Mouse (Mus musculus) midbrain, embryonic 14.5 days (tissue): ENCODE data around the gene Suclg2. TPM values are rescaled to one million over a fixed set of nuclear protein-coding genes. Genes with fewer than 3 reads are reported as not detected.

ENCODE experiments used
- ATAC-seq: fragments of 200-750 bp; cut with Nextera tagmentation; 2 replicates; pipeline ENCODE4 v1.8.0; 2017; ENCODE audit warnings: moderate number of reproducible peaks, moderate library complexity; ENCODE audit not compliant: low FRiP score, low TSS enrichment
- DNase-seq: peaks from one replicate; pipeline ENCODE4 v3.0.0-alpha.2; 2015
- H3K27ac ChIP-seq: fragments of 300-500 bp; sonication (generic); replicated peaks from 2 replicates; pipeline ENCODE4 v1.5.1; 2014; ENCODE audit warnings: mild to moderate bottlenecking, low read depth, low read length, moderate library complexity
- H3K27me3 ChIP-seq: fragments of 300-500 bp; sonication (generic); 2 replicates; pipeline ENCODE4 v1.6.1; 2014; ENCODE audit warnings: low read length, control low read depth, mixed read lengths; ENCODE audit not compliant: control insufficient read depth, insufficient read depth
- H3K36me3 ChIP-seq: fragments of 300-500 bp; sonication (generic); 2 replicates; pipeline ENCODE4 v1.6.1; 2014; ENCODE audit warnings: low read length, control low read depth; ENCODE audit not compliant: control insufficient read depth, insufficient read depth
- H3K4me1 ChIP-seq: fragments of 300-500 bp; sonication (generic); 2 replicates; pipeline ENCODE4 v1.6.1; 2014; ENCODE audit warnings: mild to moderate bottlenecking, antibody characterized with exemption, low read length, control low read depth; ENCODE audit not compliant: control insufficient read depth, insufficient read depth
- H3K4me2 ChIP-seq: fragments of 300-500 bp; sonication (generic); 2 replicates; pipeline ENCODE4 v1.6.1; 2014; ENCODE audit warnings: mild to moderate bottlenecking, low read length, moderate library complexity
- H3K4me3 ChIP-seq: fragments of 300-500 bp; sonication (generic); replicated peaks from 2 replicates; pipeline ENCODE4 v1.5.1; 2014; ENCODE audit warnings: low read depth, low read length
- H3K9ac ChIP-seq: fragments of 300-500 bp; sonication (generic); replicated peaks from 2 replicates; pipeline ENCODE4 v1.6.1; 2014; ENCODE audit warnings: mild to moderate bottlenecking, low read length, moderate library complexity
- H3K9me3 ChIP-seq: fragments of 300-500 bp; sonication (generic); 2 replicates; pipeline ENCODE4 v1.6.1; 2016; ENCODE audit warnings: low read length, control low read depth, mixed read lengths; ENCODE audit not compliant: control insufficient read depth
- WGBS: fragments of 180-500 bp; shearing (Covaris S2); extraction: QIAGEN DNeasy Blood & Tissue Kit; methylation state at CpG from one replicate; pipeline ENCODE4 v1.1.7; 2014; 5-methylcytosine and 5-hydroxymethylcytosine counted together
- polyA plus RNA-seq: library from polyadenylated mRNA; unstranded; fragments of >200 nt; fragmentation: Nextera tagmentation; extraction: Ambion mirVana; gene quantifications from 2 replicates; pipeline ENCODE4 v1.2.1, GENCODE M21; 2014

Gene Suclg2
- polyA plus RNA-seq, 1 experiment from 2014 or later, result 15.8 TPM

DNA sequence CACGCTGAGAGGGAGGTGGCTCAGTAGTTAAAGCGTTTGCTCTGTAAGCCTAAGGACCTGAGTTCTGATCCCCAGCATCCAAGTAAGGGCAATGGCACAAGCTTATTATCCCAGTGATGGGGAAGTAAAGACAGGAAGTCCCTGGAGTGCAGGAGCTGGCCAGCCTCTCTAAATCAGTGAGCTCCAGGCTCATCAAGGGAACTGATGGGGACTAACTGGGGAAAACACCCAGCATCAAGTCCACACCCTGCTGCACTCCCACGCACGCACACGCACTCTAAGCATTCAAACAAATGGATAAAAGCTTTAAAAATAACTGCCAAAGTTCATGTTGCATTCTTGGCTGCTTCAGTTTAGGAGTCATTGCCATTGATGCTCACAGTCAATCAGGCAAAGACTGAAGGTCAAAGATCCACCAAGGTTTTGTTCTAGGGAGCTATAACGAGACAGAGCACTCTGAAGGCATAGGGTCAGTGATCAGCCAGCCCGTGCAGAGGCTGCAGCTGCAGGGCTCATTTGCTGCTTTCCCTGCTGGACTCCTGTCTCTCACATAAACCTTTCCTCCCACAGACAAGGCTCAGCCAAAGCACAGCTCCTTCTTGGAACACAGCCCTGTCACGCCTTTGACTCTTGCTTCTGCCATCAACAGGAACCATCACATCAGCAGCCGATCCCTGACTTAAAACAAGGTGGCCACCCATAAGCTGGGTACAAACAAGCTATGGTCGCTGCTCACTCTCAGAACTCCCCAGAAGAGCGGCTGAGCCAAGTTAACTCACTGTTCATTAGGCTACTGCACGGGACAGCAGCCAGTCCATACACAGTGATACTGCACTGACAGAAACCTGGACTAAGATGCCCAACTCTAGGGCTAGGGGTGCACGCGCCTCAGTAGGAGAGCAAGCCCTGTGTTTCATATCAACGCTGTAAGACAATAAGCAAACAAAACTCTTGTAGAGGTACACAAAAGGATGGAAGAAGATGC, 121.5 kb downstream of the Suclg2 start:
- Histone ChIP-seq H3K27ac (no peak overlapping the region), H3K4me2 (no peak overlapping the region), H3K9ac (no peak overlapping the region), H3K27me3 (no peaks in the 10 kb centered on the region), H3K36me3 (no peaks in the 10 kb centered on the region), H3K9me3 (no peaks in the 10 kb centered on the region), H3K4me1 (no peaks in the 10 kb centered on the region), H3K4me3 (no peak overlapping the region)
- 82% methylated on average over 15 of the region's 15 CpGs for WGBS
- ATAC-seq (no peak), DNase-seq (no peak)

DNA sequence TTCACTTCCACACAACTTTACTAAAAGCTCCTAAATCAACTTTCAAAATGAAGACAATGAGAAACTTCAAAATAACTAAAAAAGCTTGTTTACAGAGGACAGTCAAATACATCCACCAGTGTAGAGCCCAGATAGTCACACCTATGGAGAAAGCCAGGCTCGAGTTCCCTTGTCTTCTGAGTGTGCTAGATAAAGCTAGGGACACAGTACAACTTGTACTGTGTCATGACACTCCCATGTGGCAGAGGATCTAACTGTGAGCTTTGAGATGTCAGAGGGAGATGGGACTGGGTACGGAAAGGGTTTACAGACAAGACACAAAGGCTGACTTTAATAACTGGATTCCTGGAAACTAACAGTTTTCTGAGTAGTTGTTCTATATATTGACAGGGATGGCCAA, 122.7 kb downstream of the Suclg2 start:
- Histone ChIP-seq H3K4me1 (no peaks in the 10 kb centered on the region), H3K27me3 (no peaks in the 10 kb centered on the region), H3K27ac (no peak overlapping the region), H3K9me3 (no peaks in the 10 kb centered on the region), H3K36me3 (no peaks in the 10 kb centered on the region), H3K4me2 (no peak overlapping the region), H3K4me3 (no peak overlapping the region), H3K9ac (no peak overlapping the region)
- ATAC-seq (no peak), DNase-seq (no peak)
- 72% methylated on average over 2 of the region's 2 CpGs for WGBS

DNA sequence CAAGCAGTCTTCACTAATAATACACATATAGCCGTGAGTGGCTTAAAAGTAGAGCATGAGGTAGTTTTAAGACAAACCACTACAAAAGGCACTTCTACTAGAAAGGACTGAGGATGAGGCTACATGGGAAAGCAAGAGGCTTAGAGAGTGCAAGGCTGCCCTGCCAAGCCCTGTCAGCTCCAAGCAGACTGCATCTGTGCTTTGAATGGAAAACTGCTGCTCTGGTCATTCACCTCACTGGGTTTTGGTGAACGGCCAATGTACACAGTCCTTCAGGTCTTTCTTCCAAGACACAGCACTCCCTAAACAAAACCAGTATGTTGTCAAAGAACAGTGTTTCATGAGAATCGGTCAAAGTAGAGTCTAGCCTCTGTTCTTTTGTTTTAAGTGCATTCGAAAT, 124.4 kb downstream of the Suclg2 start:
- no peak for ATAC-seq

DNA sequence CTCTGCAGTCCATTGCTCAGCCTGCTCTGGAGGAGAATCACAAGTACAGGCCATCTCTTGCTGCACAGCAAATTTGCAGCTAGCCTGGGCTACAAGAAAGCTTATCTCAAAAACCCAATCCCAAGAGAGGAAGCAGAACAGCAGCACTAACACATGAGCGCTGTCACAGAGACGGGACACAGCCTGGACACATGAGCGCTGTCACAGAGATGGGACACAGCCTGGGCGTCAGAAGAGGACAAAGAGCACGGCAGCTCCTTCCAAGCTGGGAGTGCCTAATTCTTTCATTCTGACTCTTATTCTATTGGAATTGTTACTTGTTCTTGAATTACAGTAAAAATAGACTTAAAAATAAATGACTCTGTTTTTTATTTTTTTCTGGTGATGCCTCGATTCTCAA, 126.2 kb downstream of the Suclg2 start:
- no peaks in the 10 kb centered on the region for H3K4me1 ChIP-seq
- no peaks in the 10 kb centered on the region for H3K9me3 ChIP-seq
- WGBS, result 93% methylated on average over 6 of the region's 6 CpGs
- no peaks in the 10 kb centered on the region for H3K27me3 ChIP-seq
- ATAC-seq (no peak), DNase-seq (no peak)
- no peak overlapping the region for H3K27ac ChIP-seq
- no peak overlapping the region for H3K9ac ChIP-seq
- H3K4me3 ChIP-seq, result no peak overlapping the region
- H3K4me2 ChIP-seq, result no peak overlapping the region
- no peaks in the 10 kb centered on the region for H3K36me3 ChIP-seq

More for the DNA sequence above, 124.4 kb downstream of the Suclg2 start:
- H3K4me2 ChIP-seq, result no peak overlapping the region
- H3K27me3 ChIP-seq, result no peaks in the 10 kb centered on the region
- H3K36me3 ChIP-seq, result no peaks in the 10 kb centered on the region
- no peak overlapping the region for H3K27ac ChIP-seq
- H3K4me3 ChIP-seq, result no peak overlapping the region
- 86% methylated on average over 4 of the region's 4 CpGs for WGBS
- H3K4me1 ChIP-seq, result no peaks in the 10 kb centered on the region
- no peak for DNase-seq
- H3K9ac ChIP-seq, result no peak overlapping the region
- no peaks in the 10 kb centered on the region for H3K9me3 ChIP-seq

DNA sequence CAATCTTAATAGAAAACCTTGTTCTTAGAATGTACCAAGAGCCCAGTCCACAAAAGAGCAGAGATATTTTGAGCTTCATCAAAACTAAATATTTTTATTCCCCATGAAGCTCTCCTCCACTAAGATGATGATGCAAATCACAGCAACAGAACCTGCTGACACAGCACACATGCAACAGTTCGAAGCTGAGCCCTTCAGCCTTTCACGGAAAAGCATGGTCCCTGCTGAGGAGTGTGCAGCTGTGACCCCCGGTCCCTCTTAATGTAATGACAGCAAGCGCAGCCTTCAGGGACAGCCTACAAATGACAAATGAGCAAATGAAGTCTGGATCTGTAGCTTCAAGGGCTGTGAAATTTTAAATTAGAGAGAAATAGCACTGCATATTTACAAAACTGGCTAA, 128.1 kb downstream of the Suclg2 start:
- H3K4me1 ChIP-seq, result no peaks in the 10 kb centered on the region
- no peak overlapping the region for H3K9ac ChIP-seq
- ATAC-seq (no peak), DNase-seq (no peak)
- H3K4me2 ChIP-seq, result no peak overlapping the region
- H3K27ac ChIP-seq, result no peak overlapping the region
- no peak overlapping the region for H3K4me3 ChIP-seq
- 31% methylated on average over 4 of the region's 4 CpGs for WGBS
- no peaks in the 10 kb centered on the region for H3K36me3 ChIP-seq
- no peaks in the 10 kb centered on the region for H3K9me3 ChIP-seq
- H3K27me3 ChIP-seq, result no peaks in the 10 kb centered on the region

DNA sequence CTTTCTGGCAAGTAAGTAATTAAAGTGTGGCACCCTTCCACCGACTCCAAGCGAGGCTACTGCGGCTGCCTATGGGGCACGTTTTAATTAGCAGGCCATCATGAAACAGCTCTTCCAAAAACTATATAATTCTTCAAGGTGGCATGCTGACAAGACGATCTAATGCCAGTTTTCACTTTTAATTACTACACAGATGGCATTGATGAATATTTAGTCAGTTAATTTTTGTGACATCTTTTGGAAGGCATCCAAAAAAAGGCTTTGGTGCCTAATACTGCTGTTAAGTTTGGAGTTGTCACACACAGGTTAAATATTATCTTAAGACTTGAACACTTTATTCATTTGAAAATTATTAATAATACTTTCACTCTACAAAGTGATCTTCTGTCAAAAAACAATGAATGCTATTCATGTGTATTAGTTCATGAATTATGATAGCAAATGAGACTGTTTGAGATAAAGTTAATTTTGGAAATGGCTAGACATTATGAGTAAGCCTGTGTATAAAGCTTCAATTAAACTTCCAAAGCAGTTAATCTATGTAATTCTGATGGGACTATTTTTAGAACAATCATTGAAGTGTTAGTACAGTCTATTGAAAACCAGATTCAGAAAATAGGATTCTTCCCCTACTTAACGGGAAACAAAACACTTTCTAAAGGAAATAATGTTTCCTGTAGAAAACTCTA, 131.3 kb downstream of the Suclg2 start:
- Histone ChIP-seq H3K9me3 (no peaks in the 10 kb centered on the region), H3K27ac (no peak overlapping the region), H3K9ac (no peak overlapping the region), H3K4me2 (no peak overlapping the region), H3K4me1 (no peaks in the 10 kb centered on the region), H3K4me3 (no peak overlapping the region), H3K27me3 (no peaks in the 10 kb centered on the region), H3K36me3 (no peaks in the 10 kb centered on the region)
- WGBS, result 78% methylated on average over 6 of the region's 6 CpGs
- ATAC-seq, result no peak
- peak; percentile 21 for DNase-seq

DNA sequence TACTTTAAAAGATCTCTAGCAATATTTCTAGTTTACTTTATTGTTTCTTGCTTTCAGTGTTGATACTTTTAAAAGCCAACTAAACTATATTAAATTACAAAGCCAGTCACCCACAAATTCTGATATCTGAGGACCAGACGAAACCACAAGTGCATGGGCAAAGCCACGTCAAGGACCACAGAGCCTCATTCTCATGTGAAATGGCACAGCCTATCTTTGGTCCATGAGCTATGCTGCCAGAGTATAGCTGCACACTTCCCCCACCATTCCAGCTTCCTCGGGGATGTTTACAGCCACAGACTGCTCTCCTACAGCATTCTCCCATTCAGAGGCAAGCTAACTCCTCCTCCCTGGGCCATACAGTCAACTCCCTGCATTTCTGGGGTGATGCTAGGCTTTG, 136.7 kb downstream of the Suclg2 start:
- Histone ChIP-seq H3K4me2 (no peak overlapping the region), H3K27me3 (no peaks in the 10 kb centered on the region), H3K36me3 (no peaks in the 10 kb centered on the region), H3K27ac (no peak overlapping the region), H3K9me3 (no peaks in the 10 kb centered on the region), H3K4me1 (no peaks in the 10 kb centered on the region), H3K9ac (no peak overlapping the region), H3K4me3 (no peak overlapping the region)
- ATAC-seq, result no peak
- 85% methylated on average over 3 of the region's 3 CpGs for WGBS
- DNase-seq, result no peak

DNA sequence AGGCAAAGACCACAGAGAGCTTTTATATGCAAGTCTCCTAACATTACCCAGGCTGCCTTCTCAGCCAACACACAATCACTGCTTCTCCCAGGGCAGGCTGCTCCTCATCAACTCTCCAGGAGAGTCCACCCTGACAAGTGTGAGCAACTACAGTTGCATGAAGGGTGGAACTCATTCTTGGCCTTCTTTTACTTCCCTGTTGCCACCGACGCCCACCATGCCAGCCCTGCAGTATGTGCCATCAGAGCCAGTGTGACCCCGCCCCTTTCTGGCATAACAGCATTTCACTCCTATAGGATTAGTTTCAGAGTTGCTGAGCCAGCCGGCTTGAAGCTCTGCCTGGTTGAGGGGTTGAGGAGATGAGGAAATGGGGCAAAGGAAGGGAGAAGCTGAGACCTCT, 138.8 kb downstream of the Suclg2 start:
- no peak for ATAC-seq
- no peak for DNase-seq
- Histone ChIP-seq H3K9me3 (no peaks in the 10 kb centered on the region), H3K4me2 (no peak overlapping the region), H3K27ac (no peak overlapping the region), H3K9ac (no peak overlapping the region), H3K27me3 (no peaks in the 10 kb centered on the region), H3K4me1 (peaks cover 4% of the 10 kb centered on the region; the same call in 1 of the 2 replicates), H3K36me3 (no peaks in the 10 kb centered on the region), H3K4me3 (no peak overlapping the region)
- WGBS, result 75% methylated on average over 4 of the region's 4 CpGs
